Mouse (Mus musculus) left cerebral cortex, adult 11 months (tissue): ENCODE measurements at regions not wholly inside any gene's neighbourhood (a gene's known extent, or its start where the extent isn't known, plus 50 kb on each side); places are given as distances from the start of the nearest gene placed in this dataset.
A peak's percentile ranks its signal among the peaks of the same experiment; 100 is the strongest.

ENCODE experiments used
- DNase-seq: peaks from one replicate; pipeline ENCODE4 v3.0.0; 2022; ENCODE audit warnings: low spot score

GRCm38 (mm10) chr10:125725681-125726139, 240.3 kb upstream of the Lrig3 start:
- DNase-seq = no peak

- DNase-seq = no peak
These were observed 239.4 kb upstream of the Lrig3 start for GRCm38 (mm10) chr10:125726546-125726945.

- DNase-seq = no peak
These were observed 230.0 kb upstream of the Lrig3 start for GRCm38 (mm10) chr10:125735744-125736494.

- DNase-seq = no peak
These were observed 222.8 kb upstream of the Lrig3 start for GRCm38 (mm10) chr10:125743181-125743580.

- DNase-seq = no peak
These were observed 216.9 kb upstream of the Lrig3 start for GRCm38 (mm10) chr10:125749031-125749585.

GRCm38 (mm10) chr10:125752506-125753218, 213.3 kb upstream of the Lrig3 start:
- DNase-seq = no peak

GRCm38 (mm10) chr10:125759171-125759570, 206.8 kb upstream of the Lrig3 start:
- no peak for DNase-seq

GRCm38 (mm10) chr10:125762367-125763068, 203.4 kb upstream of the Lrig3 start:
- no peak for DNase-seq

GRCm38 (mm10) chr10:125764402-125765102, 201.4 kb upstream of the Lrig3 start:
- DNase-seq = peak; percentile 16

- DNase-seq = no peak
These were observed 200.7 kb upstream of the Lrig3 start for GRCm38 (mm10) chr10:125765103-125765820.

GRCm38 (mm10) chr10:125768281-125768680, 197.7 kb upstream of the Lrig3 start:
- no peak for DNase-seq

- no peak for DNase-seq
These were observed 192.4 kb upstream of the Lrig3 start for GRCm38 (mm10) chr10:125773541-125773940.

GRCm38 (mm10) chr10:125782486-125782885, 183.5 kb upstream of the Lrig3 start:
- no peak for DNase-seq

- DNase-seq = no peak
These were observed 181.1 kb upstream of the Lrig3 start for GRCm38 (mm10) chr10:125784896-125785295.

GRCm38 (mm10) chr10:125785448-125786196, 180.3 kb upstream of the Lrig3 start:
- DNase-seq = no peak

- no peak for DNase-seq
These were observed 179.6 kb upstream of the Lrig3 start for GRCm38 (mm10) chr10:125786197-125786879.

- no peak for DNase-seq
These were observed 179.1 kb upstream of the Lrig3 start for GRCm38 (mm10) chr10:125786880-125787337.

- DNase-seq = no peak
These were observed 178.4 kb upstream of the Lrig3 start for GRCm38 (mm10) chr10:125787441-125788060.

GRCm38 (mm10) chr10:125788262-125788661, 177.7 kb upstream of the Lrig3 start:
- DNase-seq = no peak
